Mouse (Mus musculus) brain, embryonic 18.5 days (tissue): ENCODE results near the gene Crabp1.

Experiments used
- DNase-seq: peaks from one replicate; pipeline ENCODE4 v3.0.0-alpha.2; 2012; ENCODE audit warnings: low read depth, low spot score

The Crabp1 gene

DNA sequence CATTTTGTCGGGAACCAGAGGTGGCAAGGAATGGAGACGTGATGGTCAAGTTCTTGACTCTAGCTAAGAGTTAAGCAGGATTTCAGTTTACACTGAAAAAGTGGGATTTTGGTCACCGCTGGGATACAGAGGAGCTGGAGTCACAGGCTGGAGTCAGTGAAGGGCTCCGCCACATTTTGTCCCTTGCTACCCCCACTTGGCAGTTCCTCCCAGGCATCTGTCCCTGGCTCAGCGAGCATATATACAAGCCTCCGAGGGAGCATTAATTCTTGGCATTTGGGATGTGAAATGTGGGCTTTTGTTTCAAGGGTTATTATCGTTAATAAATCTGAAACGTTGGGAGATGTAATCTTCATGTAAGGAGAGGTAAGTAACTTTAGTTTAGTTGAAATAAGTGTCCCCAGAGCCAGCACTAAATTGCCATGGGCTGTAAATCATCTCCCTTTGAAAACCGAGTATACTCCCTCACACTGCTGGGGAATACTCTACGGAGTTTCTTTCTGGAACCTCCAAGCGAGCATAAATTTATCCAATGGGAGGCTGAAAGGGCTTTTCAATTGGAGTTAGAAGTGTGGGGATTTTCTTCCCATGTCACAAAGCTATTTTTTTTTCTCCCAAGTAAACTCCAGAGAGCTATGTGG, 5.7 kb downstream of the Crabp1 start:
- DNase-seq = no peak

DNA sequence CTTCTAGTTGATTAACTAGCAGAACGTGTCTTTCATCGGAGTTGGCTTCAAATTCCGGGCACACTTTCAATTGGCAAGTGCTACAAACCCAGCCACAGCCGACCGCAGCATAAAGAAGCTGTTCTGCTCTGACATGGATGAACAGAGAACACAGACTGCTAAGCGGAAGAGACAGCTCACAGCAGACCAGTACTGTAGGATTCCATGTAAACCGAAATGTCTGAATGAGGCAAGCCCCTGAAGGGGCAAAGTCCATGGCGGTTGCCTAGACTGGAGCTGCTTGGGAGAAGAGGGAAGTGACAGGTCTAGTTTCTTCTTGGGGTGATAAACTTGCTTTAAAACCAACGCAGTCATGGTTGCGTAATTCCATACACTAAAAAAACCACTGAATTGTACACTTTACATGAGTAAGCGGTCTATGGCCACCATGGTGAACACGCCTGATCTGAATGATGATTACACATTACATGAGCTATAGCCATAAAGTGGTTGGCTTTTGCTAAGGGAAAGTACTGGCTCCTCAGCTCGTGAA, 12.0 kb downstream of the Crabp1 start:
- DNase-seq = no peak

GRCm38 (mm10) chr9:54779280-54779679, 14.7 kb downstream of the Crabp1 start:
- DNase-seq = no peak

GRCm38 (mm10) chr9:54782504-54782903, 18.0 kb downstream of the Crabp1 start:
- DNase-seq = no peak

DNA sequence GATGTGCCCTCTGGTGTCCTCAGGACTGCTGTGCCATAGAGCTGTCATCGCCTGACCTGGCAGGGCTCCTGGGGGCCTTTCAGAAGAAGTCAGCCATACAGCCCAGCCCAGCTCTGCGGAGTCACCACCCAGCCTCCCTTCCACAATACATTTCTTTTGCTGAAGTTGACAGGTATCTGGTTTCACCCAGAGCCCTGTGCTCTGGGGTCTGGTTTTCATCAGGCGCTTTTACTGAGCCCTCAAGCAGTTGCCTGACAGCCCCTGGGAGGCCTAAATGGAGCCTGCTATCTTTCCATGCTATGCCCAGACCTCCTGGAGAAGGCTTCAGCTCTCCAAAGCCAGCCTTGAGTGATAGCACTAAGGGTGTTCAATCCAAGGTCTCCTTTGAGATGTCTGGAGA, 19.5 kb downstream of the Crabp1 start:
- DNase-seq = no peak

GRCm38 (mm10) chr9:54785215-54785614, 20.7 kb downstream of the Crabp1 start:
- DNase-seq = no peak

DNA sequence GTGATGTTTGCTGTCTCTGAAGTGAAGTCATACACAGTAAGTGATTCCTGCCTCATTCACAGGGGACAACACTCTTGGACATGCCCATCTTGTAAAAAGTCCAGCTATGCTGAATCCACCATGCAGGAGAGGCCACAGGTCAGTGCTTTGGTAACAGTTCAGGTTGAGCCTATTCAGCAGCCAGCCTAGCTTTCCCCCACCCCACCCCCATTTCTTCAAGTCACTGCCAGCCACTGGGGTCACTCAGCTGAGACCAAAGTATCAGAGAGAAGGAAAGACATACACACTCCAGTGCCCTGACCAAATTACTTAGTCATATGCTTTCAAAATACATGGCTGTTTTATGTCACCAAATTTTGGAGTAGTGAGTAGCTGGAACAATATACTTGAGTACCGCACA, 21.5 kb downstream of the Crabp1 start:
- DNase-seq = no peak

GRCm38 (mm10) chr9:54787760-54788159, 23.2 kb downstream of the Crabp1 start:
- no peak for DNase-seq

- no peak for DNase-seq
Measured at GRCm38 (mm10) chr9:54790271-54790670, 25.7 kb downstream of the Crabp1 start.

DNA sequence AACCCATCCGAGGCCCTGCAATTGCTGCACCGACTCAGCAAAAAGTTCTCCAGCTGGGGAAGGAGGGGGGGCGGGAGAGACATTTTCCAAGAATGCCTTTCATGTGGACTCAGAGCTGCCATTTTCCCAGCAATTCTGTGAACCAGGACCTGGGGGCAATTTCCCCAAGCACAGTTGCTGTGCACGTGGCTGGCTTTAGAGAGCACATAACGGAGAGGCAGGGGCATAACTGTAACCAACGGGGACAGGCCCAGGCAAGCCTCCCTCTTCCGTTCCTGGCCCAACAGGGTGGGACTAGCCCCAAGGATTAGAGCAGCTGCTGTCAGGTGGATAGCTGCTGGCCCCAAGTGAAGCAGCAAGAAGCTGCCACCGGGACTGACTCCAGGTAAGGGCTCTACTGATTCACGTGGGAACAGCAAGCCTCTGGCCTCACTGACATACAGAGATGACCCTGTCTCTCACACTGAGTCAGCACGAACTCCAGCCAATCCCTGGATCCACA, 37.0 kb downstream of the Crabp1 start:
- DNase-seq = no peak

GRCm38 (mm10) chr9:54802749-54803679, 38.5 kb downstream of the Crabp1 start:
- DNase-seq = no peak

- DNase-seq = no peak
Measured at GRCm38 (mm10) chr9:54804351-54804750, 39.8 kb downstream of the Crabp1 start.

DNA sequence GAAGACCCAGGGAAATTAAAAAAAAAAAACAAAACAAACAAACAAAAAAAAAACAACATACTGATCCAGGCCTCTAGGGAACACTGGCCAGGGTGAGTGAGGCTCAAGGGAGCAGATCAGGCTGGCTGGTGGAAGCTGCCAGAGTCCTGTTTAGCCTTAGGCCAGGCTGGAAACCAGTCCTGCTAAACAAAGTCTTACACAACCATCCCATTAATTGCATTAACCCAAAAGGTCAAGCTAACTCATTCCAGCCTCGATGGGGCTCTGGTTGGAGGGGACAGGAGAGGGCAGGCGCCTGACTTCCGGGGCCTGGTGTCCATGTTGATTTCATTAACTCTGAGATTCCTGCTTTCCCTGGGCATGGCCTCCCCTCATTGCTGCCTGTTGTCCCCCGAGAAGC, 43.2 kb downstream of the Crabp1 start:
- DNase-seq = no peak

DNA sequence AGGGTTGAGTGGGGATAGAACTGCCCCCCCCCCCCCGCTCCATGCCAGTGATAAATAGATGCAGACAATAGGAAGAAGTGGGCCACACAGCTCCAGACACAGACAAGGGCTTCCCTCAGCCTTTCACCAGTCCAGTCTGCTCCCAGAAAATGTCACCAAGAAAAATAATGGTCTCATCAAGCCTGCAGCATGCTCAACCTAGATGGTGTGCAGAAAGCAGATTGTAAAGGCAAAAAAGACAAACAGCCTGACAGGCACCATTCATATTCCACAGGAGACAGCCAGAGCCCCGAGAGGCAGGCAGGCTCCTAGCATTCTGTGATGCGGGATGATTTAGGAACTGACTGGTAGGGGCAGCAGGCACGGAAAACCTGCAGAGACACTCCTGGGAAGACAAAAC, 45.4 kb downstream of the Crabp1 start:
- DNase-seq = no peak

- DNase-seq = no peak
Measured at GRCm38 (mm10) chr9:54816508-54817201, 52.1 kb downstream of the Crabp1 start.

- no peak for DNase-seq
Measured at GRCm38 (mm10) chr9:54821442-54822100, 57.0 kb downstream of the Crabp1 start.
